Mouse (Mus musculus) kidney, postnatal 4 days (tissue): ENCODE data around the gene Fads2.

Source experiments
- DNase-seq, 2 experiments: peaks; one replicate each; pipeline ENCODE4 v3.0.0; 2021; ENCODE audit warnings: mixed read lengths in 2 of 2

Fads2 gene

GRCm38 (mm10) chr19:10100631-10101071, 895 bp downstream of the Fads2 start:
- DNase-seq = peak; percentile 87 to 92

- DNase-seq = no peak
These were observed 3.7 kb downstream of the Fads2 start for GRCm38 (mm10) chr19:10097826-10098225.

DNA sequence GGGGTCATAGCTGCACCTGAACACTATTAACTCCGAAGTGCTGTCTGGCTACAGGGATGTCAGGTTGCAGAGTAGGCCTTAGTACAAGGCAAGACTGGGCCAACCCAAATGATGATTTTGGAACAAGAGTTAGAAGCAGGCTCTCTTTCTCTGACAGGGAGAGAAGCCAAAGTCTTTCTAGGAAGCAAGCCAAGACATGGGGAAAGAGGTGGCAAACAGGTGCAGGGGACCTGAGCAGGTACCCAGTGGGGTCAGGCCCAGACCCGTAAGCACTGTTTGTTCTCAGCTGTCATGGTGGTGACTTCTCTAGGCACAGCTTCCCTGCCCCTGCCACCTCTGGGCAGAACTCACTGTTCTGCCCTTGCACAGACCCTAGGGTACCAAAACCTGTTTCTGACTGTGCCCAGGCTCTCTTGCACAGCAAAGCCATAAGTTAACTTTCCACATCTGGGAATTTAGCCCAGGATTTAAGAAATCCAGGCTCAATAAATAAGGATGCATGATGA, 5.1 kb downstream of the Fads2 start:
- no peak for DNase-seq

DNA sequence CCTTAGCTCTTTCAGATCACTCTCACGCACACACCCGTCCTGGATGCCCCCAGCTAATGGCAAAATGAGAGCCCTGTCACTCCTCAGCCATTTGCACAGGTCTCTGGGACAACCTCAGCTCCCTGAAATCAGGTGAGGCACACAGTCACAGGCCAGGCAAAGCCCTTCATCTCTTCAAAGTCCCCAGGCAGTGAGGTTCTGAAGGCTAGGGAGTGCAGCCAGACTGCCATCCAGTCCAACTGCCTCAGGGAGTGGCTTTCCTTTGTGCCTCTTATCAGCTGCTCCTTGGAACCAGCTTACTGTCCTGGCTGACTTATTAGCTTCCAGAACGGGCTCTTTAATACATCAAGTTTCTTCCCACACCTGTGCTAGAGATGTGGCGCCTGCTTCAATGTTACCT, 6.9 kb downstream of the Fads2 start:
- no peak for DNase-seq

DNA sequence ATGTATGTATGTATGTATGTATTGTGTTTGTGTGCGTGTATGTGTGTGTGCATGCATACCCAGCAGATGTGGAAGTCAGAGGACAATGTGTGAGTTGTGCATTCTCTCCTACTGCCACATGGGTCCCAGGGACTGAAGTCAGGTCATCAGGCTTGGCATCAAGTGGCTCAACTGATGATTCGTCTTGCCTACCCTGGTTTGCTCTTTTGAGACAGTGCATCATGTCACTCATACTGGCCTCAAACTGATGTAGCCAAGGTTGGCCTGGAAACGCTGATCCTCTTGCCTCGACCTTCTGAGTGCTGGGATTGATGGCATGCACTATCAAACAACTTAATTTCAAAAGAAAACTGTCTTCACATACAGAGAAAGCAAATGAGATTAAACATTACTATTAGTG, 7.7 kb downstream of the Fads2 start:
- DNase-seq = no peak

DNA sequence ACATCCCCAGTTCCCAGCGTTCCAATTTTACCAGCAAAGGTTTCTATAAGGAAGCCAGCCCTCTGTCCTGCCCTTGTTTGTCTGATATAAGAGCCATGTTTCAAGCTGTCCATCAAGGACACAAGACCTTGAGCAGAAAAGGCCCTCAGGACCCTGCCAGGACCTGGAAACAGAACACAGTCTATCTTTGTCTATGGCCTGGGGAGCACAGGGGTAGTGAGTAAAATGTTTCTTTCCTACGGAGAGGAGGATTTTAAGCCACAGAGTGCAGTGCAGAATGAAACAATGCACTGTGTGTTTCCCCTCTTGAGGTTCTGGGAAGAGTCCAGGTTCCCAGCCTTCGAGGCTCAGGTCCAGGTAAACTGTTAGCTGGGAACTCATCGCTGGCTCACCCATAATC, 14.6 kb downstream of the Fads2 start:
- no peak for DNase-seq

- peak in 1 of 2 experiments; percentile 38 for DNase-seq
These were observed 16.1 kb downstream of the Fads2 start for GRCm38 (mm10) chr19:10085454-10085853.

DNA sequence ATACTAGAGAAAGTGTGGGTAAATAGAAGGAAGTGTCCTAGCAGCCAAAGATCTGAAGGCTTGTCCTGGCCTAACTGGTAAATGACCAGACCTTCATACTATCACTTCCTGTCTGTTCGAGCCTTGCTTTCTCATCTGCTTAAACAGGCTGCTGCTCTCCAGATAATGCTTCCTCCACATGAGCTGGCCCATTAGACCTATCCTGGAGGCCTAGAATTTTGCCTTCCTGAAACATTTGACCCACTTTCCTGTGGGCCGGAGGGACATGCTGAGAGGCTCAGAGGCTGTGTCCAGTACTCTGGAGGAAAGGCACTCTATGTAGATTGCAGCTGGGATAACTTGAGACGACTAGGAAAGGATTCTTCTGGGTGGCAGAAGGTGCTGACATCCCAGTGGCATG, 19.4 kb downstream of the Fads2 start:
- no peak for DNase-seq

DNA sequence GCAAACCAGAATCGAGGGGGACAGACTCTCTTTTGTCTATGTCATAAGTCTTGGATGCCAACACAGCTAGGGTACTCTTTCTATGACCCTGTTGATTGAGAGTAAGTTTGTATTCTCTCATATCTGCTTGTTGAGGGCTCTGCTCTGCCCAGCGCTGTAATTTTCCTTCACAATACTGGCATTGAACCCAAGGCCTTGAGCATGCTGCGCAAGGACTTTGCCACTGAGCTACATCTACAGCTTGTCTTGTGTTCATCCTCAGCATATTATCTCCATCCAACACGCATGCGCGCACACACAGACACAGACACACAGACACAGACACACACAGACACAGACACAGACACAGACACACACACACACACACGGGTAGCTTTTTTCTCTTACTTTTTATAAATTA, 21.2 kb downstream of the Fads2 start:
- no peak for DNase-seq

DNA sequence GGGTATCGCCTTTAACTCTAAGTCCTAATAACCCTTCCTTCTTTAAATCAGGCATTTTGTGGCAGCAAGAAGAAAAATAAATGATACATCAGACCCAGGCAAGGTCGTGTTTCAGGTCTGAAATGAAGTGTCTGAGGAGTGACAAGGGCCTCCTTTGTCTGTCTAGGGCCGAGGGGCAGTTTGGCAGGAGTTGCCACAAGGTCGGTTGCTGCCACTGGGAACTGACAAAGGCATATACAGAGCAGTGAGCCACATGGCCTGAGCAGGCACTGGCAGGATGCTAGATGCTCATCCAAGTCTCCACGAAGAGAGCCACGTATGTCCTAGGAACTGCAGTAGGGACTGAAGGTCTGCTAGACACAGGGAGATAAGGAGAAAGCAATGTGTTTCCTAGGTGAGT, 23.2 kb downstream of the Fads2 start:
- no peak for DNase-seq

DNA sequence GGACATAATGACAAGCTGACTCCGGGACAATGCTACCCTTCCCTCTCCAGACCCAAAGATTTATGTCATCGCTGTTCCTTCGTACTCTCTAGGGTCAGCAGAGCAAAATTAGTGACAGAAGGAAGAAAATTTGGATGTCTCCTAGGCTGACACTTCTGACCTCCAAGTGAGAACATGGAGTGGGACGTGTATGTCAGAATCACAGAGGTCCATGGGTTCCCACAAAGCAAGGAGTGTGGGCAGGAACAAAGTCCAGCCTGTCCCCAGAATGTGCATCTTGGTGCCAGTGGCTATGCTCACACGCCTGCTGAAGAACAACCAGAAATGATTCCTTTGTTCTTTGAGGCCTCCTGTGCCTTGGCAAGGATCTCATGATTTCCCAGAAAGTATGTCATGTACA, 28.4 kb downstream of the Fads2 start:
- DNase-seq = no peak

DNA sequence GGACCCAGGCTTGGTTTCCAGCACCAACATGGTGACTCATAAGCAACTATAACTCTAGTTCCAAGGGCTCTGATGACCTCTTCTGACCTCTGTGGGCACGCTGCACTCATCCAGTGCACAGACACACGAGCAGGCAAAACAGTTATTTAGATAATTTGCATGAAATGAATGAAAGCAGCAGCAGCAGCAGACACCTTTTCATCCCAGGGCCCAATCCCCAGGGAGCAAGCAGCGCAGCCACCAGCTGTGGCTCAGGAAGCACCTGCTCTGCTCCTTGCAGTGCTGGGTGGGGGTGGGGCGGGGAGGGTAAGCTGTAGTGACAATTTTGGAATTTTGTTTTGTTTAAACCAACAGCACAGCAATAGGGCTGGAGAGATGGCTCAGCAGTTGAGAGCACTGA, 29.7 kb downstream of the Fads2 start:
- no peak for DNase-seq

DNA sequence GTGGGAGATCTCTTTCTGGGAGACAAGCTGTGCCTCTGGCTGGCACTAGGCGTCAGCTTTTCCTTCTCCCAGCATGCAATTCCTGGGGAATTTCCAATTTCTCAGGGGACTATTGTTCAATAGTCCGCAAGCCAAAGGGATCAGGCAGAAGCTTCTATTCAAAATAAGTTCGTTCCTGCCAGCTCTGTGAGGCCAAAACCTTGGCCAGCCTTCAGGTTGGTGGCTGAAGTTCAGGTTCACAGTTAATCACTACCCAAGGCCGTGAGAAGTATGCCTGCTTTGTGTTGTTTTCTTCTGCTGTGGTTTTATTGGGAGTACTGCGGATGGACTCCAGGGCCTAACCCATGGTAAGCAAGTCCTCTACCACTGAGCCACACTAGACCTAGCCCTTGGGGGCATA, 30.4 kb downstream of the Fads2 start:
- no peak for DNase-seq

GRCm38 (mm10) chr19:10070186-10070980, 31.2 kb downstream of the Fads2 start:
- DNase-seq = no peak

DNA sequence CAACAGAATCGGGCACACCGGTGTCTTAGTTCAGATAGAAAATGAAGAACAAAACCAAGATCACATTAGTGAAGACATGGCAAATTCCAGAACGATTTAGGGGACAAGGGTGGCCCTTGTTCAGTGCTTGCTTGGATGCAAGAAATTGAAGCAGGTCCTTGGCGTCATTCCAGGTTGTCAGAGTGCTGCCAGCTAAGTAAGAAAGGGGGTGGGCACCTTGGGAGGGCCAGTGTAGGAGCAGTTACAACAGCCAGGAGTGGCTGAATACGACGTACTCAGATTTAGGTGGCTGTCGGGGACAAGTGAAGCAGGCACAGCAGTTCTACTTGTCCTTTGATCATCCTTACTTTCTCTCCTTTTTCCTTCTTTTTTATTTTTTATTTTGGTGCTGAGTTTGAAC, 33.8 kb downstream of the Fads2 start:
- DNase-seq = no peak

GRCm38 (mm10) chr19:10066502-10066901, 35.0 kb downstream of the Fads2 start:
- DNase-seq = no peak

DNA sequence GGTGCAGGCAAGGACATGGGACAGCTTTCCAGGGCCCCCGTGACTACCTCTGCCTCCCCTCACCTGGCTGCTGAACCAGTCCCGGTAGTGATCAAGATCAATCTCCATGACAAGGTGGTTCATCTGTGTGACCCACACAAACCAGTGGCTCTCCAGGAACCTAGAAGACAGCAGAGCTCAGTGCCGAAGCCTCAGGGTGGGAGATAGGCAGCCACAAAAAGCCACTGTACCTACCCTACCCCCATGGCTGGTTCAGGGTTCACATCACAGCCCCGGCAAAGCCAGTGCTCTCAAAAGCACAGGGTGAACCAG, 35.4 kb downstream of the Fads2 start:
- DNase-seq = no peak

DNA sequence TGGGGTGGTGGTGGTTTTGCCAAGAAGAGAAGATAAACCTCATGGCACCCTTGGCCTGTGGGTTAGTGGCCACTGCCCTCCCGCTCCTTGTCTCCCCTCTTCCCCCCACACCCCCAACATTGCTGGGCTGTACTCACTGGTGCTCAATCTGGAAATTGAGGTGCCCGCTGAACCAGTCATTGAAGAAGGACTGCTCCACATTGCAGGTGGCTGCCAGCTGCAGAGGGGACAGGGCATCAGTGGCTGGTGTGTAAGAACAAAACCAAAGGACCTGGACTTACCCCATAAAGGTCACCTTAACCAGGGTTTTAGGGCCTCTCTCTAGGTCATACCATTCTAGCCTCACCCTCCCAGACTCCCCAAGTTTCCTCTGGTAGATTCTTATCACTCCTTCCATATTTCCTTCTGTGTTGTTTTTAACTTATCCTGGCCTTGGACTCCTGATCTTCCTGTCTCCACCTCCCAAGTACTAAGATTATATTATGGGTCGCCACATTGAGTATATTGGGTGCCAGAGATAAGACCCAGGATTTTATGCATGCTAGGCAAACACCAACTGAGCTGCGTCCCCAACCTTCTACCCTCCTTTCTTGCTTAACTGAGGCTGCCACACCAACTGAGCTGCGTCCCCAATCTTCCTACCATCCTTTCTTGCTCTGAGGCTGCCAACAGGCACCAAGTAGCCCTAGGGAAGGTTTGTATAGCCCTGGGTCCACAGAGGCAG, 35.9 kb downstream of the Fads2 start:
- no peak for DNase-seq

DNA sequence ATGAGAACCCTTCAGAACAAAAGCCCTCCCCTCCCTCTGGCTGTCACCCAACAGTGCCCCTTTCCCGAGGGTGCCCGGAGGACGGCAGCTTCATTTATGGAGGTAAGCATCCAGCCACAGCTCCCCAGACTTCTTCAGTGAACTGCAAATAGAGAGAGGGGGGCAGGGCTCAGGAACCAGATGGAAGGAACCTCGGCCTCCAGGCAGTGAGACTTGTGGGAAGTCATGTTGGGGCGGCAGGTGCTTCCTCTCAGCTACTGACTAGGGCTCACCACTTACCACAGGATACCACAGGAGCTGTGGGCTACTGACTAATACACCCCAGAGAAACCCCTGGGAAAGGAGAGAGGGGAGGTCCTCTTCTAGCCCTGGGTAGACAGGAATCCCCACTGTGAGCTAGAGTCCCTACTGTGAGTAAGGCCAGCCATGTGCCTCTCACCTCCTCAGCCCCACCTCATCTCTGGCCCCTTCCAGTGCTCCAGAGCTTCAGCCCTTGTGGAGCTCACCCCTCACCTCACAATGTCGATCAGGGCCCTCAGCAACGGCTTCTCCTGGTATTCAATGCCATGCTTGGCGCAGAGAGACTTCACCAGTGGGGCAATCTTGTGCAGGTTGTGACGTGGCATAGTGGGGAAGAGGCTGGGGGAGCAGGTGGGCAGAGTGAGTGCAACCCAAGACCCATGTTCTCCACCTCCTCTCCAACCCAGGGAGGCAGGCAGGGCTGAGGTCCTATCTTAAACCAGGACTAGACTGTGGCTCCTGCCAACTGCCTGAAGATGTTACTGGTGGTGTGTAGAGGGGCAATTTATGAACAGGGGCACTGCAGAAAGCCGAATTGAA, 37.2 kb downstream of the Fads2 start:
- DNase-seq = no peak

DNA sequence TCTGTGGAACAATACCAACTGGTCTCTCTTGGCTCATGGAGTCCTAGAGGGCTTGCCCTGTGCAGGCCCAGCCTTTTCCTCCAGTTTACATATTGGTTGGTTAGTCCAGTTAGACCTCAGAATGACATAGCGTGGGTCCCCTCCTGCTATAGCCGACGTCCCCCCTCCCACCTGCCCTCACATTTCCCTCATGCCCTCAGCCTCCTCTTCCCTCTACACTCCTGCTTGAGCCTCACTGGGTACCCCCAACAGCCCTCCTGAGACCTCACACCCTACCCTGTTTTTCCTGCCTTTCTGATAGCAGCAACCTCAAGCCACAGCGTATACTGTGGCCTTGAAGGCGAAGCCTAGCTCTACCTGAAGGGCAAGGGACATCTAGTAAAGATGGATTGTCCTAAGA, 38.7 kb downstream of the Fads2 start:
- DNase-seq = no peak

- no peak for DNase-seq
These were observed 39.3 kb downstream of the Fads2 start for GRCm38 (mm10) chr19:10062292-10062691.

GRCm38 (mm10) chr19:10061624-10062023, 39.9 kb downstream of the Fads2 start:
- DNase-seq = no peak

DNA sequence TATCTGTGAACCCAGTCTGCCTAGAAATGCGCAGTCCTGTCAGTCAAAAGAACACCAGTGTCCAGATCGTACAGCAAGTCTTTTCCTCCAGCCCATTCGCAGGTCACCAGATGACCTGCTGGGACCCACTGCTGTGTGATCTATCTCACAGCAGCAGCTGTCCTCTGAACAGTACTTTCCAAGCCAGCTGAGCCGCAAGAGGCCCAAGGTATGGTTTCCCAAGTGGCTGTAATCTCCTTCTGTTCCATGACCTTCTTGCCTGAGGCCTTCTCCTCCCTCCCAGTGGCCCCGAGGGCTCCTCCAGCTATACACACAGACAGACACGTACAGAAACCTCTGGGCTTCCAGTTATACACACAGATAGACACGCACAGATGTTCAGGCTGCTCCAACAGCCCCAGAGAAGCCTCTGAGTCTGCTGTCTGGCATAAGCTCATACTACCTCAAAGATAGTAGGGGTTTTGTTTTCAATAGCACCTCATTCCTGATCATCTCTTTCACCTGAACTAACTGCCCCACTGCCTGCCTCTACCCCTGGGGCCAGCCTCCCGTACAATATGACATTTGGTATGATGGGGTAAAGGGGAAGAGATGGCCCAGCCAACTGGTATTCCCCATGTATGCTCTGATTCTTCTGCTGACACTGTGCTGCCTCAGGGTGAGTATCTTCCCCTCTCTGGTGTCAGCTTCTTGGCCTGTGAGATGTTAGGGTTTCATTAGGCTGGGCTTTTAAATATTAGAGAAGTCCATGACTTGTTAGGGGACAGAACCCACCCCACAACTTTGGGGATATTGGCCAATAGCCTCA, 40.6 kb downstream of the Fads2 start:
- DNase-seq = no peak
